Mouse (Mus musculus) cortical plate, adult 2 months (tissue): ENCODE results near the gene Slc2a1.
A peak's percentile ranks its signal among the peaks of the same experiment; 100 is the strongest.

Experiments used
- CTCF ChIP-seq: fragments of 200-500 bp; IDR thresholded peaks from 2 replicates; pipeline ENCODE4 v1.5.1; 2011; ENCODE audit warnings: mild to moderate bottlenecking, control low read depth, low read length; ENCODE audit not compliant: insufficient read depth; ENCODE audit errors: extremely low read depth
- POLR2A ChIP-seq: fragments of 200-500 bp; IDR thresholded peaks from 2 replicates; pipeline ENCODE4 v1.6.1; 2011; ENCODE audit warnings: mild to moderate bottlenecking, low read length, control low read depth; ENCODE audit not compliant: insufficient read depth; ENCODE audit errors: extremely low read depth

GRCm38 (mm10) chr4:119167663-119168062, 59.2 kb downstream of the Slc2a1 start:
- peak; percentile 94 for TF ChIP-seq CTCF
- no peak for TF ChIP-seq POLR2A
